Mouse (Mus musculus) hindlimb bud, embryonic 11.5 days (tissue): ENCODE results near the gene Schip1.

Experiments
- DNase-seq: peaks from one replicate; pipeline ENCODE4 v3.0.0-alpha.2; 2012; ENCODE audit warnings: low read depth, low spot score; ENCODE audit errors: extremely low spot score

The Schip1 gene

DNA sequence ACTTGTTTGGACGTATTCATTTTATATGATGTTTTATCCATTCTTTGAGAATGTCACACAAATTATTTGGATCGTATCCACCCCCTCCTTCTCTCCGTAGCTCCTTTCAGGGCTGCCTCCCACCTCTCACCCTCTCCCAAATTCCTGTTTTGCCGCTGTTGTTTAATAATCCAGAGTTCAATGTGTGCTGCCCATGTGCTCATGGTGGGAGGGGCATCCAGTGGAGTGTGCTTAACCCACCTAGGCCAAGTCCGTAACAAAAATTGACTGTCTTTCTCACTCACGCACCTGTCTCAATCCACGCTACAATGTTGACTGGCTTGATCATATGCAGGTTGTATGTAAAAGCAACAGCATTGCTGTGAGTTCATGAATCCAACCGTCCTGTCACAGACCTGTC, 542.7 kb downstream of the Schip1 start:
- no peak for DNase-seq

DNA sequence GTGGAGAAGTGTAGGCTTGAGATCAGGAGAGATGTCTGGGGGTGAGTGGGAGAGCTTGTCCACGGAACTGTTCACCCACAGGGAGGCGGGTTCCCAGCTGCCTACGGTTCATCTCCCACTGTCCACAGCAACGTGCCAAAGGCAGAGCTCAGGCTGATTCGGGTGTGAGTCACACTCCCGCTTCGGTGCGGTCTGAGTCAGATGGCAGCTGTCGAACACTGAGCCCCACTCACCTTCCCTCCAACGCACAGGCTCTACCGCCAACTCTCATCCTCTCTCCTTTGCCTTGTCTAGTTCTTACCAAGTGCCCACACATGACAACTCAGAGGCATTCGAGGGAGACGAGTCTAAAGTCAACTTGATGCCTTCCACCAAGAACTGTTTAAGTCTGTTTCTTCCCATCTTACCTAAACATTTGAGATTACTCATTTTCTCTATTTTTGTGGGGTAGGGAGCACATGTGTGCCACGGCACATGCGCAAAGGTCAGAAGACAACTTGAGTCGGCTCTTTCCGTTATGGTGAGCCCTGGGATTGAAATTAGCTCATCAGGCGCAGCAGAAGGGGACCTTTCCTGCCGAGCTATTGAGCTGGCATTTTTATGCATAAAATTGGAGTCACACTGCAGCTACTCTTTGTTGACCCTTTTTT, 544.4 kb downstream of the Schip1 start:
- DNase-seq = no peak

DNA sequence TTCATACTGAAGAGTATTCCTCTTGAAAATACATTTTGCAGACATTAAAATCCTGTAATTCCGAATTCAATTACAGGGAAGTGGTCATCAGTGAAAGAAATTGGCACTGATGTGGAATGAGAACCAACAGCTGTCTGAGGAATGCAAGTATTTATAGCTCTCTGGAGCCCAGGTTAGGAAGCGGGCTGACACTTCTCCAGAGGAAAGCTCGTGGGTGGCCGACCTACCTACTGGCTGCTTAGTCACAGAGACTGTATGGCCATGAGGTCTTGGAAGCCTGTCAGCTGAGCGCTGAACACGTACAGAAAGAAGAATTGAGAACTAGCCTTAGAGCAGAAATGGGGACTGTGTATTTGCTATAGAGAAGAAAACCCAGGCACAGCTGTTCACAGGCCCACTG, 545.4 kb downstream of the Schip1 start:
- no peak for DNase-seq

DNA sequence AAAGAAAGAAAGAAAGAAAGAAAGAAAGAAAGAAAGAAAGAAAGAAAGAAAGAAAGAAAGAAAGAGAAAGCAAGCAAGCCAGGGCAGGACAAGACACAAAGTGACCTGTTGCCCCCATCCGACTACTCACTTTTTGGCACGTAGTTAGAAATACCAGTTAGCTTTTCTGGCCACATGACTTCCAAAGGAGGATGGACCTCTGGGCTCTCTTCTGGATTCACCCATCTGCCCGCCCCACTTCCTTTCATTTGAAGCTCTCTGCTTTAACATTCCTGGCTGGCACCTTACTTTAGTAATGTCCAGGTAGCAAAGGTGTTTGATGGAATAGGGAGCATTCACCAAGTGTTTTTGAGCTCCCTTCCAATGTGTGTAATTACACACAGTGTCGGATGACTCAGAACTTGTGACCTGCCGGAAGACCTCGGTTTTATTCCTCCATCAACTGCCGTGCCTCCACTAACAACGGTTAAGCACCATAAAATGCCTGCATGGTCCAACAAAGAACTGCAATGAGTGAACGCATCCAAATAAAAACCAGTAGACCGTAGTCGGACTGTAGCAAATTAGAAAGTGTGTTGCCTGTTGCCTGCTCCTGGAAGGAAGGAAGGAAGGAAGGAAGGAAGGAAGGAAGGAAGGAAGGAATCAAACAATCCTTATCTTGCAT, 546.1 kb downstream of the Schip1 start:
- no peak for DNase-seq

DNA sequence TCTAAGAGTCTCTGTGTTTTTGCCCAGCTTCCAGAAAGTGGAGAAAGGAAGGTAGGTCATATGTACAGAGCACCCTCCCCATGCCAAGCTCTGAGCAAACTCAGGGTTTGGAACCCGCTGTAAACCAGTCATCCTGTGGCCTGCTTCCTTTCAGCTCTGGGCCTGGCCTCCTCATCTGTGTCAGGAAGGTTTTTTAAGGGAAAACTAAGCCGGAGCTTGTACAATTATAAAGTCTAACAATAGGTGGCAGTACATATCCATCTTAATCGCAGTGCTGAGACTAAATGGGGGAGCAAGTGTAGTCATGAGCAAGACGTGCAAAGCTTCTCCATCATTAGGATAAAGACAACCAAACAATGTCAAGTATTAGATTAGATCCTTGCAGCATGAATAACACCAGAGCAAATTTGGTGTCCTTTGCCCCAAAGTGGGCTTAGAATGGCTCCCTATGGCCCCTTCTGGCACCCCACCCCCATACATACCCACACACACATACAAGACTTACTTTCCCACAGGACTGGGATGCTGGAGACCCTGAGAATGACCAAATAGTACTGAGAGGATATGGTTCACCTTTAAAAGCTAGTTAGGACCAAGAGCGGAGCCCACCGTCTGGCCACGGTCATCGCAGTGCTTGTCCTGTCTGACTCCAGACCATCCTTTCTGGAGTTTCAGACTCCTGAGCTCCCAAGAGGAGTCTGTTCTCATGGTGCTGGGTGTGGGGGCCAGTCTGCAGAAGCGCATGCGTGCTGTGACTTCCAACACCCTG, 550.6 kb downstream of the Schip1 start:
- no peak for DNase-seq

DNA sequence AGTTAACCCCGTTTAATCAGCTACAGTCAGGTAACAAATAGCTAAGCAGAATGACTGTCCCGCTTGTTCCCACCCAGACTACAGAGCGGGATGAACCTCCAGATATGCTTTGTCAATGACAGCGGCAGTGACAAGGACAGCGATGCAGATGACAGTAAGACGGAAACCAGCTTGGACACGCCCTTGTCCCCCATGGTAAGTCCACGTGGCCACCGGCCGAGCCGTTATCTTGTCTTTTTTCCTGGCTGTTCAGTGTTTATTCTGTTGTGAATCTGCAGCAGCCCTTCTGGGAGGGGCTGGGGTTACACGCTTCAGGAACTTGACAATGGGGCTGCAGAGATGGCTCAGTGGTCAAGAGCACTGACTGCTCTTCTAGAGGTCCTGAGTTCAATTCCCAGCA, 551.8 kb downstream of the Schip1 start:
- DNase-seq = no peak

DNA sequence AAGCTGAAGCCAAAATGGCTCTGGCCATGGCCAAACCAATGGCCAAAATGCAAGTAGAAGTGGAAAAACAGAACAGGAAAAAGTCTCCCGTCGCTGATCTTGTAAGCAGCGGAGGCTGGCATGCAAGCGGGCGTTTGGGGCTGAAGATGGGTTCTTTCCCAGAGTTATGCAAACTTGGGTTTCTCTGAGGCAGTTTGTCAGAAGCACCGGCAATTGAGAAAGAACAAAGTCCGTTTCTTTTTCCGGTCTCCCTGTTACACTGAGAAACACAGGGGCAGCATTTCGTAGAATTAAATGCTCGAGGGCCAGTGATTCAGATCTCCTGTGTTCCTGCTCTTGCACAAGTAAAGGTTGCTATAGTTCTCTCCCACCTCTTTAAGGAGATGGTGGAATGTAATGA, 553.1 kb downstream of the Schip1 start:
- DNase-seq = no peak

DNA sequence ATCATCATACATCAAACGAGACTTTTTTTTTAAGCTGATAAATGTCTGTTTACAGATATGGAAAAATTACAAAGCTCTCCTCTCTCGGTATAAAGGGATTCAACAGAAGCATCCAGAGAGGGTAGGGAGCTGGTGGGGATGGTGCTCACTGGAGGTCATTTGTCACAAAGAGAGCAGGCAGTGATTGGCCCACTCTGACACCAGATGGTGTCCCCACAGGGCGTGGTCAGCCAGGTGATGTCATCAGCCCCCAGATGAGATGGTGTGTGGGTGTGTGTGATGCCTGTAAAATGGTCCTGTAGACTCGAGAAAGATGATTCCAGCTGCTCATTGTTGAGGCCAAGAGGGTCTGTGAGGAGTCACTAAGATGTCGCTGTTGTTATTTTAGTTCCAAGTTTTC, 554.5 kb downstream of the Schip1 start:
- DNase-seq = no peak

DNA sequence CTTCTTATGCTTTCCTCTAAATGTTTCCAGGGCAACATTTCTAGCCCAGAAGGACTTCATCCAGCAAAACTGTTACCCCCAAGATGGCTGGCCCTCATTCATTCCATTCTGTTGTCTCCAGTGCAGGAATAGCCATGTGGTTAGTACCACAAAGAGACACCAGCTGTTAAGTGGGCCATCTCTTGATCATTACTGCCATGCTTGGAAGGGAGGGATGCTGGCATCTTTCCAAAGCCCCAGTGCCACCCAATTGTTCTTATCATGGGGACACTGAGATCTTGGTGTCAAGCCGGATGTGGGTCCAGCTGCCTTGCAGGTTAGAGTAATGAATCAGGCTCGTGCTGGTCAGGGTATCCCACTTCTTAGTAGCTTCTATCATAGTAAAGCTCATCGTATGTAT, 557.4 kb downstream of the Schip1 start:
- no peak for DNase-seq

DNA sequence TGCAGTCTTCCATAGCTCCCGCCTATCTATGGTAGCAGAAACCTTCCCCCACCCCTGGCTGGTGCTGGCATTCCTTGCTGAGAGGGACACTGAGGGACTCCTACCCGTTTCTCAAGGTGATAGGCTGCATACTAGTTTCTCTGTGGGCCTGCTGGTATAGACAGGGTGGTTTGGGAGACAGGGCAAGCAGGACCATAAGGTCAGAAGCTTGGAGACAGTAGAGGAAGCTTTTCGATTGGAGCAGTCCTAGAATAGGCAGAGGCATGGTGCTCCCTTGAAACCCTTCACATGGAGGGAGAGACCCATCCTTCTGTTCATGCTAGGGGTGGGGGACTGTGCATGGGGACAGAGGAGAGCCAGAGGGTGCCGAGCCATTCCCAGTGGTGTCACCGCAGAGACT, 558.4 kb downstream of the Schip1 start:
- DNase-seq = no peak

DNA sequence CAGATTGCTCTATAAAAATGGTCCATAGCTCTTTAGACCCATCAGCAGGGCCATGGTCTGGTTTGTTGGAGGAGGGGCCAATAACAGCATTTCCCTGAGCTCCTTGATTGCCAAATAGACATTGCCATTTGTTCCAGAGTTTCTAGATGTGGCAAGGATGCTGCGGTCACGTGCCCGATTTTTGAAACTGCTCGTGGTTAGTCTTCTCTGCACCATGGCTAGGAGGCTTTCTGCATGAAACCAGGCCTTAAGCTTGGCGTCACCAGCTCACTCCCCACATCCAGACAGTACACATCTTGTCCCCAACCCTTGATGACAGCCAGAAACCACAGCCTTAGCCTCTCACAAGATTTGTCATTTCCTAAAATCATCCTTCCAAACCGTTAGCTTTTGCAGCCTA, 559.9 kb downstream of the Schip1 start:
- no peak for DNase-seq

DNA sequence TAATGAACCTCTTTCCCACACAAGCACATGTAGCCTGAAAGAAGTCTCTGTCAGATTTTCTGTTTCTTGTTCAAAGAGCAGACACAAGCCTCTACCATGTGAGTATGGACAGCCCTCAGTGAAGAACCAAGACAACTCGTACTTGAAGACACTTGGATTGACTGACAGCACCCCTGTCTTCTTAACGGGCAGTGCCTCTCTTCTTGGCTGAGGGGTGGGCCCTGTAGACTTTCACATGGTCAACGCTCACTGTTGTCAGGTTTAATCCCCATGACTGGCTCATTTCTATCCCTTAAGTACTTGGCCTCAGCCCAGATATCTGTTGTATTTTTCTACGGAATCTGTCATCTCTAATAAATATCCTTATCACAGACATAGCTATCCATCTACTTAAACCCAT, 565.7 kb downstream of the Schip1 start:
- DNase-seq = no peak

DNA sequence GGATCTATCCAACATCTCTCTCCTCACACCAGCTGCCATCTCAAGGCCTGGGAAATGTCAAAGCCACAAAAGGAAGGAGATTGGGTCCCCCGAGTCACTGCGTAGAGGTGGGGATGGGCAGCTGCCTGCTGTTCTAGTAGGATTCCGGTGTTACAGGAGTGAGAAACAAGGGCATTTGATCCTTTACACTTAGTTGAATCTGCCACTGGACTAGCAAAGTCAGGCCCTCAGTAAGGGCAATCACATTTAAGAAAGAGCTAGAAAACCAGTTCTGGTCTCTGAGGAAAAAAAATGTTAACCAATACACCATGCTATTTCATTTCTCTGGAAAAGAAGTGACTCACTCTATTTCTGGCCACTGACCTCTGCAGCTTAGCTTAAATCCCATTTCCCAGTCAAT, 566.2 kb downstream of the Schip1 start:
- no peak for DNase-seq

DNA sequence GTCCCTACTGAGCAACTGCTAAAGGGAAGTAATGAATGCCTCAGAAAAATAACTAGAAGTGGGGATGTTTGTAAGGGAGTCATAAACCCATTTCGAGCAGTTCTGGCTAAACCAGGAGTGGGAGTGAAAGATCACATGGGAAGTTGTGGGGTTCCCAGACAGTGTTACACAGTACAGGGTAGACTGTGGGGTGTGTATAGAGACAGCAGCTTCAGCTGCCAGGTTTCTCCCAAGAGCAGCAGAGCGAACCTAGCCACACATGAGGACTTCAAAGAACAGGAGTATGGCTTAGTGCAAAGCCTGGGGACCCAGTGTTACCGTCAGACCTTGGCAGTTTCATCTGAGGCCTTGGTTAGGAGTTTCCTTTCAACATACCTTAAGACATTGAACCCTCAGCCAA, 568.1 kb downstream of the Schip1 start:
- no peak for DNase-seq

DNA sequence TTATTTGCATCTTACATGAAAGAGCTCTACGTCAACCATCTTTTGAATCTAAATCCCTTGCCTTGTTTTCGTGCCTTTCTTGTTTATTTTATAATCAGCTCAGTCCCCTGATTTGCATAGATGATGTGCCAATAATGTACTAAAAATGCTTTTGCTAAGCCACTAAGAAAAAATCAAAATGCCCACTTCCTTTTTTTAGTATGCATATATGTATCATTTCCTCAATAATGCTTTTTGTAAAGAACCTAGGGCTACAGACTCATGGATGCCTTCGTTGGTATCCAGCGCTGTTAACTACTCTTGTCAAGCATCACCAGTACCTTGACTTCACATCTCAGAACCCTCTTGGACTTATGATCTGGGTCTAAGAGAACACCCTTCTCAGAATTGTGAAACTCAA, 569.0 kb downstream of the Schip1 start:
- DNase-seq = no peak

DNA sequence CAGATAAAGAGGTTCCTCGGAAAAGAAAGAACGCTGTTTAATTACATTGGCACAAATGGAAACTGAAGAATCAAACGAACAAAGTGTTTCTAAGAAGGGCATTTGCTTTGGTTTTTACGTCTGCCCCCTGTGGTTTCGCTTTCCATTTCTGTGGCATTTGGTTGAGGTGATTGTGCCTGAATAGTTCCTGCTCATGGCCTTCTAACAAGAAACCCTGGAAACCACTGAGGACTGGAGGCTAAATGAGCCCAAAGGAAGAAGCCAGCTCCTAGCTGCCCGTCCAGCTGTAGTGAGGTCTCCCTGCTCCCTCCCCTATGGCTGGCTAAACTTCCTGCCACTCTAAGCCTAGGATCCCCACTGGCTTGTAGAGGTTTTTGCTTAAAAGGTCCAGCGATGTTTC, 573.4 kb downstream of the Schip1 start:
- no peak for DNase-seq

DNA sequence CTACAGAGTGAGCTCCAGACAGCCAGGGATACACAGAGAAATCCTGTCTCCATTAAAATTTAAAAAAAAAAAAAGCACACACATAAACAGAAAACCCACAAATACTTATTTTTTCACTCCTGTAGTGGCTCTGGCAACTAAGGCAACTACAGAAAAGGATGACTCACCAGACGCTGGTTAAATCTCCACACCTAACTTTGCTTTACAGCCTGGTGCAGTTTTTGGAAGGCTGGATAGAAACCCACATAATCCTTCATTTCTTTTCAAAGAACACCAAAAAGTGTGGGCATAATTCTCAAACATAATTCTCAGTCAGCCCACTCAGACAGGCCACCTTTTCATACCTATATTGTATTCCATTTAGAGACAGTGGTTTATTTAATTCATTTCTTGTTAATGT, 574.1 kb downstream of the Schip1 start:
- no peak for DNase-seq

DNA sequence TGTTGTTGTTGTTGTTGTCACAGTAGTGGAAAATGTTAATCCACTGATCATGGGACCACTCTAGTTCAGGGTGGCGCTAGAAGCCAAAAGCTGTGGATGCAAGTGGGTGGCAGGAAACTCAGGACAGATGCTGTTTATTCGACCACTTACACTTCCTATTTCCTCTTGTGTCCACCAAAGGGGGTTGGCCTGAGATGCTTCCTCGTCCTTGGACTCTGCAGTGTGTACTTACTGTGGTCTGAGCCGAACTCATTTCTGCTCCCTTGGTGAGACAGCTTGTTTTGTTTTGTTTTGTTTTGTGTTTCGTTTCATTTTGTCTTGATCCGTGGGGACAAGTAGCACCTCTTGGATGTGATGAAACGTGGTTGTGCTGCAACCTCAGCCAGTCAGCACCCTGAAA, 578.3 kb downstream of the Schip1 start:
- DNase-seq = no peak

DNA sequence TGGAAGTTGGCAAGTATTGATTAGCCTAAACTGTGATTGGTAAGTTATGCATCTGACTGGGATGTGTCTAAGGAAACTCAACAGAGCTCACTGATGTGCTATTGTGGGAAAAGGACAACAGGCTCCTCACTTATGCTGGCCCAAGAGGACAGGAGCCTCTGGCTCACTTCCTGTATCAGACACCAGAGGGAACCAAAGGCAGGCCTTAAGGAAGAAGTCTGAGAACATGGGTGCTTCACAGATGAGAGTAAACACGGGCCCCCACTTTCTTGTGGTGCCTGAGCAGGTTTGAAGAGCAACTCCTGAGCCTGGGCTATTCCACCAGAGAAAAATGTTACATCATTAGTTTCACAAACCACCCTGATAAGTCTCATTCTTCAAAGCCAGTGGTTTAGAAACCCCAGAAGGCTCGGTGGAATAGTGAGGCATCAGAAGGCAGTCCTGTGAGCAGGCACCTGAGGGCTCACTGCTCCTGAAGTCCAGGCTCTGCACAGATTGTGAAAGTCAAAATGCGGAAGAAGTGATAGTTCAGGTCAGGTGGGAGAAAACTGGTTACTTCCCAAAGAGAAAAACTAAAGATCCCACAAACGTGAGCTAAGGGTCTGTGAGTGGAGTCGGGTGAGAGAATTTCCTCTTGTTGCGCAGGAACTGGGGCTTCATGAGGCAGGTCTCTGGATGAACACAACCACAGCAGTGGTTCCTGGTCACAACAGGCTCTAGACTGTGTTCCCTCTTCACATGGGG, 582.0 kb downstream of the Schip1 start:
- no peak for DNase-seq

DNA sequence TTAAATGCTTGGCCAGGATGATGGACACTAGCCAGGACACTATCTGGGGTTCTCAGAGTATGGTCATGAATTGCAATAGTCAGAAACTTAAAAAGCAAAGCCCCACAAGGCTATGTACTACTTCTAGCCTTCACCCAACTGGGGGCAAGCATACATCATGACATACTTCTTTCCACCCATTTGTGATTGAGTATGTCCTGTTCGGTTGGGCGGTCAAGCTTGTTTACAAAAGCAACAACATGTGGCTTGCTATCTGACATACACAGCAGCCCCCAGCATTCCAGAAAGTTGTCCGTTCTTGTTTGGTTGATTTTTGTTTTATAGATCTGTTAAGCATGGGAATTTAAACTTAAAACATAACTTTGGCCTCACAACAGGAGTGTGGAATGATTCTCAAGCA, 582.7 kb downstream of the Schip1 start:
- no peak for DNase-seq

DNA sequence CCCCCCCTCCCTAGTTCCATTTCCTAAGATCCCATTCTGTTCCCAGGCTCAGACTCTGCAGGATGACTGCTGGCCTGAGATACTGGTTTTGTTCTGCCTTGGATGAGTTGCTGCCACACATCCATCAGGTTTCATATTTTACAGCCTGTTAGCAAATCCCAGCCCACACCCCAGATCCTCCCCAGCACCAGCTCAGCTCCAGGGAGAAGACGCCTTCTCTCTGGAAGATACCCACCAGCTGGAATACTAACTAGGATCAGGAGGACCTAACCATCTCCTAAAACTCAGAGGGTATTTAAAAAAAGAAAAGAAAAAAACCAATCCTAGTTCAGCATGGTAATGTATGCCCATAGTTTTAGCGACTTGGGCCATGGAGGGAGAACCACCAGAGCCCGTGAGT, 585.6 kb downstream of the Schip1 start:
- no peak for DNase-seq
